Mouse (Mus musculus) small intestine, adult 2 months (tissue): ENCODE measurements around the gene Tsc22d2.

Experiments used
- CTCF ChIP-seq: fragments of 200-500 bp; IDR thresholded peaks from 2 replicates; pipeline ENCODE4 v1.5.1; 2012; ENCODE audit warnings: low read depth, mild to moderate bottlenecking, control low read depth, inconsistent platforms, low read length, moderate library complexity, mixed read lengths; ENCODE audit not compliant: insufficient replicate concordance, insufficient read length; ENCODE audit errors: extremely low read depth
- POLR2A ChIP-seq: fragments of 200-500 bp; IDR thresholded peaks from 2 replicates; pipeline ENCODE4 v1.6.1; 2012; ENCODE audit warnings: low read depth, mild to moderate bottlenecking, control low read depth, inconsistent platforms, low read length, moderate library complexity

DNA sequence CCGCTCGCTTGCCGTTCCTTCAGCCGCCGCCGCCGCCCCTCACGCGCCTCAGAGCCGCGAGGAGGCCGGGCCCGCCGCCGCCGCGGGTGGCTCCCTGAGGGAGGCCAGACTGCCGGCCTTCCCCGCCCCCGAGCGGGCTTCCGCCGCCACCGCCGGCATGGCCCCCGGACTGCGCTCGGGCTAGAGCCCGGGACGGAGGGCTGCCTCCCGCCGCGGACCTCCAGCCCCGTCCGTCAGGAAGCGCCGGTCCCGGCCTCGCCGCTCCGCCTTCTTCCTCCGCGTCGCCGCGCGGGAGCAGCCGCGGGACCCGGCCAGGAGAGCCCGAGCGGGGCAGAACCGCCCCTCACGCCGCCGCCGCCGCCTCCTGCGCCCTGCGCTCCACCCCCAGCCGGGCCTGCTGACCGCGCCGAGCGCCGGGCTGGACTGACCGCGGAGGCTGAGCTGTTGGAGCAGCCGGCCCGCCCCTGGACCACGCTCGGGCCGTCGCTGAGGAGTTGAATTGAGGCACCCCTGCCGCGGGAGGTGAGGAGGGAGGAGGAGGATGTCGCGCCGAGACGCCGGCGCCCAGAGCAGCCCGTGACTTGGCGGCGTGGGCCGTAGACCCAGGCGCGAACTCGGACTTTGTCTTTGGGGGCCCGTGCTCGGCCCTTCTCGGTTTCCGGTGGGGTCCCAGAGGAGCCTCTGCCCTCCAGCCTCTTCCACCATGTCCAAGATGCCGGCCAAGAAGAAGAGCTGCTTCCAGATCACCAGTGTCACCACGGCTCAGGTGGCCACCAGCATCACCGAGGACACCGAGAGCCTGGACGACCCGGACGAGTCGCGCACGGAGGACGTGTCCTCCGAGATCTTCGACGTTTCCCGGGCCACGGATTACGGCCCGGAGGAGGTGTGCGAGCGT is 720 bp downstream of the Tsc22d2 start:
- TF ChIP-seq CTCF = no peak
- TF ChIP-seq POLR2A = no peak
